Mouse (Mus musculus): ENCODE data around the gene Ppip5k2.

DNA sequence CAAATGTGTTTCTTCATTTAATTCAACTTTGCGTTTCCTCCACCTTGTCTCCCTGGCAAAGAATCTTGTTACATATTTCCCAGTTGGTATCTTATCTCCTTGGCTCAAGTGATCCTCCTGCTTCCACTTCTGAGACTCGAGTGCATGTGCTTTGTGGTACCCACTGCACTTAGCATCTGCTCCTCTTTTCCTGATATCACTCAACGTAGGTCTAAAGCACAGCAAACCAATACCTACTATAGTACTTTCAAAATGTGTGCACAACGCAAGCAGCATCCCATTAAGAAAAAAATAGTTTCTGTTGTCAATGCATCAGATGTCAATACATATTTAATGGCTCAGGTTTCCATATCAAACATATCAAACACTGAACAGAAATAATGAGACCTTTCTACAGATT lies 24.5 kb downstream of the Ppip5k2 start:
- TF ChIP-seq POLR2A (IDR thresholded peaks at IDR 0.05; ENCODE audit: borderline replicate concordance, extremely low read depth, insufficient read depth, insufficient read length, poor library complexity, severe bottlenecking) (no peak), CTCF (IDR thresholded peaks at IDR 0.05; ENCODE audit: borderline replicate concordance, extremely low read depth, insufficient read depth, insufficient read length) (no peak)
